24 mouse cellular contexts compared by ENCODE assay signal in the genomic region with DNA sequence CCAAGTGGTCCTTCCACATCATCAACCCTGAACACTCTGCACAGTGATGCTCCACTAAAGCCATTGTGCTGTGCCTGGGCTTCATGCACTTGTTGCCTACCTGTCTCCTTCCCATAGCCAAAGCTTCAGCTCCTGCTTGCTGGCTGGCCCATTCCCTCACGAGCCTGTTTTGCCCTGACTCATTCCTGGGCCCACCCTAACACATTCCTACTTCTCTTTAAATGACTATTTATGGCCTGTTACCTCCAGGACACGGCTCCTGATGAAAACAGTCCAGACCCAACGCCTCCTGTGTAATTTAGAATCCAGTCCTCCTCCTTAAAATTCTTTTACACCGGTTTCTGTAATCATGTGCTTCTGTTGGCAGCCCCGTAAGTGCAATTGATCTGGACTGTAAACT.
DNase-seq lines count a peak whose midpoint lies in the region; ATAC-seq and TF ChIP-seq lines count a peak whose summit lies in the region.
"Had no signal": no experiment of that assay in that cellular context is flagged by ENCODE, and none has a peak within 500 bp of the region (broad histone marks: within the 10 kb centered on the region; RNA-seq: fewer than 3 reads in every experiment).

No protein-coding gene starts in this region.

- H3K27me3 ChIP-seq in heart, embryonic 10.5 days (ENCODE audit: insufficient read depth, poor library complexity, severe bottlenecking): no peaks in the 10 kb centered on the region
- no peaks in the 10 kb centered on the region for H3K27me3 ChIP-seq in heart, adult 2 months (ENCODE audit: control insufficient read depth, insufficient read depth, low read length)
- no peaks in the 10 kb centered on the region for H3K27me3 ChIP-seq in limb, embryonic 12.5 days
- no peaks in the 10 kb centered on the region for H3K27me3 ChIP-seq in midbrain, embryonic 13.5 days
- H3K27me3 ChIP-seq: embryonic facial prominence, embryonic 12.5 days; embryonic facial prominence, embryonic 15.5 days; forebrain, embryonic 12.5 days; forebrain, embryonic 15.5 days; heart, embryonic 13.5 days; hindbrain, embryonic 12.5 days; hindbrain, embryonic 15.5 days; Patski had no signal

- intact Hi-C loops in heart, adult 2 months (cut with DNase I): no loop called here

- ATAC-seq in limb, embryonic 12.5 days (ENCODE audit: insufficient number of reproducible peaks, insufficient read depth, low FRiP score, low TSS enrichment, low read depth): no peak
- ATAC-seq in midbrain, embryonic 13.5 days: no peak
- ATAC-seq: forebrain, embryonic 15.5 days; Patski had no signal

- no peaks in the 10 kb centered on the region for H3K4me1 ChIP-seq in heart, embryonic 10.5 days
- H3K4me1 ChIP-seq in heart, adult 2 months (ENCODE audit: control insufficient read depth, insufficient read depth, low read length): peaks cover 3% of the 10 kb centered on the region
- peaks cover 10% of the 10 kb centered on the region for H3K4me1 ChIP-seq in limb, embryonic 12.5 days (replicated peaks)
- no peaks in the 10 kb centered on the region for H3K4me1 ChIP-seq in midbrain, embryonic 13.5 days (replicated peaks)
- H3K4me1 ChIP-seq: embryonic facial prominence, embryonic 12.5 days; embryonic facial prominence, embryonic 15.5 days; forebrain, embryonic 12.5 days; forebrain, embryonic 15.5 days; hindbrain, embryonic 12.5 days; hindbrain, embryonic 15.5 days had no signal

- H3K4me2 ChIP-seq in limb, embryonic 12.5 days: no peak overlapping the region
- H3K4me2 ChIP-seq in midbrain, embryonic 13.5 days (replicated peaks): no peak overlapping the region
- H3K4me2 ChIP-seq: embryonic facial prominence, embryonic 12.5 days; embryonic facial prominence, embryonic 15.5 days; forebrain, embryonic 12.5 days; forebrain, embryonic 15.5 days; heart, embryonic 13.5 days; hindbrain, embryonic 12.5 days; hindbrain, embryonic 15.5 days had no signal

- TF ChIP-seq CTCF in heart, adult 2 months (IDR thresholded peaks at IDR 0.05): no peak

- H3K9me3 ChIP-seq in heart, embryonic 10.5 days: no peaks in the 10 kb centered on the region
- no peaks in the 10 kb centered on the region for H3K9me3 ChIP-seq in limb, embryonic 12.5 days
- H3K9me3 ChIP-seq in midbrain, embryonic 13.5 days: no peaks in the 10 kb centered on the region
- H3K9me3 ChIP-seq: embryonic facial prominence, embryonic 12.5 days; embryonic facial prominence, embryonic 15.5 days; forebrain, embryonic 12.5 days; forebrain, embryonic 15.5 days; G1E; heart, embryonic 13.5 days; hindbrain, embryonic 12.5 days; hindbrain, embryonic 15.5 days had no signal

- TF ChIP-seq POLR2A in heart, adult 2 months (IDR thresholded peaks at IDR 0.05; ENCODE audit: insufficient read depth, low read depth, low read length): no peak

- H3K27ac ChIP-seq in heart, embryonic 10.5 days: peak overlapping the region; percentile 26; the same call in 1 of the 2 replicates
- H3K27ac ChIP-seq in heart, adult 2 months: no peak overlapping the region
- peak overlapping the region; percentile 66; the same call in 1 of the 2 replicates for H3K27ac ChIP-seq in limb, embryonic 12.5 days
- no peak overlapping the region for H3K27ac ChIP-seq in midbrain, embryonic 13.5 days
- H3K27ac ChIP-seq: embryonic facial prominence, embryonic 12.5 days; embryonic facial prominence, embryonic 15.5 days; forebrain, embryonic 12.5 days; forebrain, embryonic 15.5 days; heart, embryonic 13.5 days; hindbrain, embryonic 12.5 days; hindbrain, embryonic 15.5 days had no signal

- H3K79me2 ChIP-seq in heart, adult 2 months (replicated peaks; ENCODE audit: control insufficient read depth, insufficient read depth, low read length): no peaks in the 10 kb centered on the region

- H3K4me3 ChIP-seq in heart, embryonic 10.5 days: no peak overlapping the region
- H3K4me3 ChIP-seq in heart, adult 2 months: no peak overlapping the region
- no peak overlapping the region for H3K4me3 ChIP-seq in limb, embryonic 12.5 days (replicated peaks)
- no peak overlapping the region for H3K4me3 ChIP-seq in midbrain, embryonic 13.5 days (replicated peaks)
- H3K4me3 ChIP-seq: embryonic facial prominence, embryonic 12.5 days; embryonic facial prominence, embryonic 15.5 days; forebrain, embryonic 12.5 days; forebrain, embryonic 15.5 days; heart, embryonic 13.5 days; hindbrain, embryonic 12.5 days; hindbrain, embryonic 15.5 days had no signal

- 56% methylated on average over 5 of the region's 5 CpGs for WGBS in heart, embryonic 10.5 days
- 69% methylated on average over 5 of the region's 5 CpGs for WGBS in heart, adult 2 months
- WGBS in limb, embryonic 12.5 days: 9% methylated on average over 5 of the region's 5 CpGs
- WGBS in midbrain, embryonic 13.5 days: 87% methylated on average over 5 of the region's 5 CpGs

- H3K36me3 ChIP-seq in heart, embryonic 10.5 days: no peaks in the 10 kb centered on the region
- no peaks in the 10 kb centered on the region for H3K36me3 ChIP-seq in heart, adult 2 months (ENCODE audit: control insufficient read depth, insufficient read depth, low read length)
- H3K36me3 ChIP-seq in limb, embryonic 12.5 days: no peaks in the 10 kb centered on the region
- no peaks in the 10 kb centered on the region for H3K36me3 ChIP-seq in midbrain, embryonic 13.5 days
- H3K36me3 ChIP-seq: embryonic facial prominence, embryonic 12.5 days; embryonic facial prominence, embryonic 15.5 days; forebrain, embryonic 12.5 days; forebrain, embryonic 15.5 days; G1E; heart, embryonic 13.5 days; hindbrain, embryonic 12.5 days; hindbrain, embryonic 15.5 days had no signal

- TF ChIP-seq EP300 in heart, adult 2 months (IDR thresholded peaks at IDR 0.05; ENCODE audit: insufficient read depth, low read depth, low read length): no peak

- no peak overlapping the region for H3K9ac ChIP-seq in heart, adult 2 months (ENCODE audit: low read depth, low read length)
- no peak overlapping the region for H3K9ac ChIP-seq in limb, embryonic 12.5 days (replicated peaks)
- H3K9ac ChIP-seq in midbrain, embryonic 13.5 days (replicated peaks): no peak overlapping the region
- H3K9ac ChIP-seq: embryonic facial prominence, embryonic 12.5 days; embryonic facial prominence, embryonic 15.5 days; forebrain, embryonic 12.5 days; forebrain, embryonic 15.5 days; heart, embryonic 13.5 days; hindbrain, embryonic 12.5 days; hindbrain, embryonic 15.5 days had no signal

- DNase-seq in heart, embryonic 10.5 days (ENCODE audit: low spot score): no peak
- no peak for DNase-seq in heart, adult 2 months
- DNase-seq in yolk sac, embryonic 10.5 days (ENCODE audit: low spot score): peak; percentile 12
- DNase-seq in adrenal gland, postnatal 36 days: no peak
- DNase-seq: adrenal gland, postnatal 10 days; B cell, adult 2 months; cerebellum, adult 11 months; cerebellum, adult 2 months; cerebellum, adult 9-11 months; cerebellum, postnatal 25 days; gastrocnemius, postnatal 10 days; gastrocnemius, postnatal 36 days; heart, postnatal 14 days had no signal

Comparison
In these comparisons a context has a peak if more than half of its experiments do, and no peak if none do; other contexts are left out.
1. H3K27ac ChIP-seq: peak in heart, embryonic 10.5 days (single experiment) and limb, embryonic 12.5 days (single experiment); none in heart, adult 2 months (single experiment) and midbrain, embryonic 13.5 days (single experiment).